Mouse (Mus musculus) bone marrow, adult 2 months (tissue): Measurements from ENCODE around the gene Golgb1.

ENCODE experiments used
- CTCF ChIP-seq: fragments of 200-500 bp; IDR thresholded peaks from 2 replicates; pipeline ENCODE4 v1.5.1; 2011; ENCODE audit warnings: low read length, control low read depth; ENCODE audit not compliant: control insufficient read depth, insufficient read depth
- POLR2A ChIP-seq: fragments of 200-500 bp; IDR thresholded peaks from 2 replicates; pipeline ENCODE4 v1.6.1; 2011; ENCODE audit warnings: low read depth, mild to moderate bottlenecking, control low read depth, low read length, borderline replicate concordance; ENCODE audit not compliant: control insufficient read depth

DNA sequence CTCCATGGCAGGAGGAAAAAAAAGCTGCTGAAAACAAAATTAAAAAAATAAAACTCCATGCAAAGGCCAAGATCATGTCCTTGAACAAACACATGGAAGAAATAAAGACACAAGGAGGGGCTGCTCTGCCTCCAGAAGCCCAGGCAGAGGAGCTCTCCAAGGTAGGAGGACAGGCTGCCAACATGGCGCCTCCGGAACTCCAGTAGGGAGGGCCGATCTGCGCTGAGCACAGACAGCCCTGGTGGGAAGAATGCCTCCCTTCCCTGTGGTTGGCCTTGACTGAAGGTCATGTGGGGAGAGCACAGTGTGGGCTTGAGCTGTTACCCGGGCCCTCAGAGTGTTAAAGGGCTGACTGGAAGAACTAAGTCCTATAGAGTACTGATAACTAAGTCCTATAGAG is 12.6 kb downstream of the Golgb1 start:
- TF ChIP-seq CTCF (no peak), POLR2A (no peak)
